Mouse (Mus musculus) lung, adult 2 months (tissue): ENCODE measurements around the gene Cers6.

Experiments
- CTCF ChIP-seq: fragments of 200-500 bp; IDR thresholded peaks from 2 replicates; pipeline ENCODE4 v1.5.1; 2011; ENCODE audit warnings: mild to moderate bottlenecking, low read length, control low read depth; ENCODE audit not compliant: insufficient read depth
- POLR2A ChIP-seq: fragments of 200-500 bp; IDR thresholded peaks from 2 replicates; pipeline ENCODE4 v1.6.1; 2011; ENCODE audit warnings: low read depth, mild to moderate bottlenecking, control low read depth, low read length, borderline replicate concordance; ENCODE audit errors: extremely low read depth

GRCm38 (mm10) chr2:68917010-68917409 lies 55.8 kb downstream of the Cers6 start:
- no peak for TF ChIP-seq CTCF
- TF ChIP-seq POLR2A = no peak
